Mouse (Mus musculus): ENCODE results near the gene Pip4p1. TPM values are rescaled to one million over a fixed set of nuclear protein-coding genes. Genes with fewer than 3 reads are reported as not detected.
"Not testable (repeated sequence)": the region's sequence is repeated elsewhere in the genome, so short reads cannot be mapped to it uniquely, and the experiment has no call there.

Gene Pip4p1
- total and polyA plus RNA-seq, 2 experiments, result 11.9 to 40.5 TPM

DNA sequence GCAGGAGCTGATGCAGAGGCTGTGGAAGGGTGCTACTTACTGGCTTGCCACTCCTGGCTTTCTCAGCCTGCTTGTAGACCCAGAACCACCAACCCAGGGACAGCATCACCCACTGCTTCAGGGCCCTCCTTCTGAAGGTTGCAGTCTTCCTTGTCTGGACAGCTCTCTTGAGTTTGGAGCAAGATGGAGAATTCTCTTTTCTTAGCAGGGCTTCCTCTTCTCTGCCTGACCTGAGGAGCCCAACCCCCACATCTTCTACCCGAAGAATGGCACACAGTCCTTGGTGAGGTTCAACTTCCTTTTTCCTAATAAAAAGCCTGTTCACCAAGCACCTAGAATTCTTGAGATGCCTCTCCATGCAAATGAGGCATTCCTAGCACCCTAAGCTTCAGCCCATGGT, 40.2 kb upstream of the Pip4p1 start:
- H3K4me1 ChIP-seq (ENCODE audit: control insufficient read depth, insufficient read depth, low read length), result no peaks in the 10 kb centered on the region
- DNase-seq (ENCODE audit: extremely low read depth, low read depth, low spot score), result no peak
- no peak overlapping the region for H3K4me3 ChIP-seq (ENCODE audit: insufficient read depth, low read depth, low read length)
- H3K27me3 ChIP-seq (ENCODE audit: control insufficient read depth, insufficient read depth, low read length), result no peaks in the 10 kb centered on the region
- 48% methylated on average over 1 of the region's 1 CpGs for WGBS
- H3K36me3 ChIP-seq (ENCODE audit: control insufficient read depth, insufficient read depth, low read length), result no peaks in the 10 kb centered on the region
- H3K79me2 ChIP-seq (ENCODE audit: control insufficient read depth, insufficient read depth, low read length), result no peaks in the 10 kb centered on the region
- TF ChIP-seq CTCF (IDR thresholded peaks at IDR 0.05; ENCODE audit: low read depth, low read length), result no peak
- TF ChIP-seq POLR2A (IDR thresholded peaks at IDR 0.05; ENCODE audit: extremely low read depth, insufficient read depth, low read length), result no peak
- no peak overlapping the region for H3K27ac ChIP-seq (replicated peaks; ENCODE audit: insufficient read depth, low read depth, low read length)
- no peak overlapping the region for H3K9ac ChIP-seq (ENCODE audit: low read depth, low read length)

DNA sequence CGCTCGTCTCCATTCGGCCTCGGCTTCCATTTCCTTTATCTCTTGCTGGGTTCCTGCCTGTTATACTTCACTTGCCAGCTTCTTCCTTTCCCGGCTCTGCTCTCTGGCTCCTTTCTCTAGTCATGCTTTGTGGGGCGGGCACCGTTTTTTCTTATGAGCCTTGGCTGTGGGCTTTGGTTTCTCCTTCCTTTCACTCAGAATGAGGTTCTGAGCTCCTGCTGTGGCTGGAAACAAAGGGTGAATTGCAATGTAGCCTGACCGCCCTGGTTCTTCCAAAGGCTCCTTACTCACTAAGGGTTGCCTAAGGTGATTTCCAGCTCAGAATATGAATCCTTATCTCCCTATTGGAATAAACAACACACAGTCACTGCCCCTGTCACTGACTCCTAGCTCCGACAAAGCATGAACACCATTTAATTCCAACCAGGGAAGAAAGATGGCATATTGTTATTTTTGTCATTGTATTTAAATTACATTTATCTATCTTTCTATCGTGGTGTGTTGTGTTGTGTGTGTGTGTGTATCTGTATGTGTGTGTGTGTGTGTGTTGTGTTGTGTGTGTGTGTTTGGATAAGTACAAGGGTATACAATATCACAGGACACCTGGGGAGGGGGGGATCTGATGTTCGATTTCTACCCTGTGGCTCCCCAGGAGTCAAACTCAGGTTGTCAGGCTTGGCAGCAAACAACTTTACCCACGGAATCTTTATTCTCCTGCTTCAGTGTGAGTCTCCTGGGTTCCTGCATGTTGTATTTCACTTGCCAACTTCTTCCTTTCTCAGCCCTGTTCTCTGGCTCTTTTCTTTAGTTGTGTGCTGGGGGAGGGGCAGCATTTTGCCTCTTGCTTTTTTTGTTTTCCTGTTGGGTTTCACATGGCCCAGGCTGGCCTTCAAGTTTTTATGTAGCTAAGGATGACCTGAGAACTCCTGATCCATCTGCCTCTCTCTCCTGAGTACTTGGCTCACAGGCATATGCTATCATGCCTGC, 39.2 kb upstream of the Pip4p1 start:
- no peaks in the 10 kb centered on the region for H3K36me3 ChIP-seq (ENCODE audit: control insufficient read depth, insufficient read depth, low read length)
- H3K4me3 ChIP-seq (ENCODE audit: insufficient read depth, low read depth, low read length), result no peak overlapping the region
- no peaks in the 10 kb centered on the region for H3K79me2 ChIP-seq (ENCODE audit: control insufficient read depth, insufficient read depth, low read length)
- WGBS, result 58% methylated on average over 12 of the region's 12 CpGs
- no peaks in the 10 kb centered on the region for H3K27me3 ChIP-seq (ENCODE audit: control insufficient read depth, insufficient read depth, low read length)
- no peaks in the 10 kb centered on the region for H3K4me1 ChIP-seq (ENCODE audit: control insufficient read depth, insufficient read depth, low read length)
- TF ChIP-seq CTCF (IDR thresholded peaks at IDR 0.05; ENCODE audit: low read depth, low read length) (no peak), POLR2A (IDR thresholded peaks at IDR 0.05; ENCODE audit: extremely low read depth, insufficient read depth, low read length) (no peak)
- H3K9ac ChIP-seq (ENCODE audit: low read depth, low read length), result no peak overlapping the region
- H3K27ac ChIP-seq (replicated peaks; ENCODE audit: insufficient read depth, low read depth, low read length), result peak overlapping the region; percentile 45
- DNase-seq (ENCODE audit: extremely low read depth, low read depth, low spot score), result no peak

DNA sequence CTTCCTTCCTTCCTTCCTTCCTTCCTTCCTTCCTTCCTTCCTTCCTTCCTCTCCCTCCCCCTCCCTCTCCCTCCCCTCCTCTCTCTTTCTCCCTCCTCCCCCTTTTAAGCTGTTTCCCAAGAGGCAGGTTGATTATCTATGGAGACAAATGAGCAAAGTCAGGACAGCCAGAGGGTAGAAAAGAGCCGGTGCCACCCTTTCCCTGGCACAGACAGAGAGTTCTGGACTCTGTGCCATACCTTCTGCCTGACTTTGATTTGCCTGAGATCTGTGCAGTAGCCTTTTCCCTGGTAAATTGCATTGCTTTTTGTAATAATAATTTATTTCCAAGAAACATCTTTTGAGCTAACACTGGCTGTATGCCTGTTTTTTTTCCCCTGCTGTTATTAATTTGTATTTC, 38.4 kb upstream of the Pip4p1 start:
- no peaks in the 10 kb centered on the region for H3K36me3 ChIP-seq (ENCODE audit: control insufficient read depth, insufficient read depth, low read length)
- no peak overlapping the region for H3K27ac ChIP-seq (replicated peaks; ENCODE audit: insufficient read depth, low read depth, low read length)
- no peaks in the 10 kb centered on the region for H3K79me2 ChIP-seq (ENCODE audit: control insufficient read depth, insufficient read depth, low read length)
- no peak overlapping the region for H3K4me3 ChIP-seq (ENCODE audit: insufficient read depth, low read depth, low read length)
- no peaks in the 10 kb centered on the region for H3K4me1 ChIP-seq (ENCODE audit: control insufficient read depth, insufficient read depth, low read length)
- H3K27me3 ChIP-seq (ENCODE audit: control insufficient read depth, insufficient read depth, low read length), result no peaks in the 10 kb centered on the region
- TF ChIP-seq POLR2A (IDR thresholded peaks at IDR 0.05; ENCODE audit: extremely low read depth, insufficient read depth, low read length), result no peak
- no peak for TF ChIP-seq CTCF (IDR thresholded peaks at IDR 0.05; ENCODE audit: low read depth, low read length)
- no peak for DNase-seq (ENCODE audit: extremely low read depth, low read depth, low spot score)
- 38% methylated on average over 1 of the region's 1 CpGs for WGBS
- no peak overlapping the region for H3K9ac ChIP-seq (ENCODE audit: low read depth, low read length)

DNA sequence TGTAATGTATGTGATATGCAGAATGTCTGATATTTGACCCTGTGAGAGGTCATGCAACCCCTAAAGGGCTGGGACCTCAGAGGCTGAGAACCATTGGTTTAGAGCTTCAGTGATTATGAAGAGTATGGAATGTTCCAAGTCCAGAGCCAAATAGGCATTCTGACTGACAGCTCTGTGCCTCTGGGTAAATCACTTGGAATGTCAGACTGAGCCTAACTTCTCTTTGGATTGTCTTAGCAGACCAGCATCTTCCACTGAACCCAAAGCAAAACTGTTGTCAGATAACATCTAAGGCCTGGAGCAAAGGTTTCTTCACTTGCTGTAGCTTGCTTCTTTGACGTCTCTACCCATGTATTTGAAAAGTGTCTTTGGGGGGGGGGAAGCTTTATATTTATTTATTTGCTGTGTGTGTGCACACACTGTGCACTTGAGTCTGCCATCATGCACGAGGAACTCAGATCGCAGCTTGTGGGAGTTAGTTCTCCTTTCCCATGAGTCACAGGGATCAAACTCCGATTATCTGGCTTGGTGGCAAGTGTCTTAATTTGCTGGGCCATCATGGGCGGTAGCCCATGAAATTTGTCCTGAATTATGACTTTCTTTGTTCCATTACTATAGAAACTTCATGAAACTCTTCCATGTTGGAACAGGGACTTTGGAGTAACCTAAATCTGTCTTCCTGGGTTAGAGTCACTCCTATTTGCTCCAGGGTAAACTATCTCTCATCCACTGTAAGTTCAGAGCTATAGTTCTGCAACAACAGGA, 37.7 kb upstream of the Pip4p1 start:
- H3K4me3 ChIP-seq (ENCODE audit: insufficient read depth, low read depth, low read length), result no peak overlapping the region
- 85% methylated on average over 5 of the region's 5 CpGs for WGBS
- no peak overlapping the region for H3K9ac ChIP-seq (ENCODE audit: low read depth, low read length)
- H3K27ac ChIP-seq (replicated peaks; ENCODE audit: insufficient read depth, low read depth, low read length), result no peak overlapping the region
- H3K27me3 ChIP-seq (ENCODE audit: control insufficient read depth, insufficient read depth, low read length), result no peaks in the 10 kb centered on the region
- DNase-seq (ENCODE audit: extremely low read depth, low read depth, low spot score), result no peak
- H3K36me3 ChIP-seq (ENCODE audit: control insufficient read depth, insufficient read depth, low read length), result no peaks in the 10 kb centered on the region
- TF ChIP-seq POLR2A (IDR thresholded peaks at IDR 0.05; ENCODE audit: extremely low read depth, insufficient read depth, low read length), result no peak
- TF ChIP-seq CTCF (IDR thresholded peaks at IDR 0.05; ENCODE audit: low read depth, low read length), result no peak
- H3K4me1 ChIP-seq (ENCODE audit: control insufficient read depth, insufficient read depth, low read length), result no peaks in the 10 kb centered on the region
- H3K79me2 ChIP-seq (ENCODE audit: control insufficient read depth, insufficient read depth, low read length), result no peaks in the 10 kb centered on the region

DNA sequence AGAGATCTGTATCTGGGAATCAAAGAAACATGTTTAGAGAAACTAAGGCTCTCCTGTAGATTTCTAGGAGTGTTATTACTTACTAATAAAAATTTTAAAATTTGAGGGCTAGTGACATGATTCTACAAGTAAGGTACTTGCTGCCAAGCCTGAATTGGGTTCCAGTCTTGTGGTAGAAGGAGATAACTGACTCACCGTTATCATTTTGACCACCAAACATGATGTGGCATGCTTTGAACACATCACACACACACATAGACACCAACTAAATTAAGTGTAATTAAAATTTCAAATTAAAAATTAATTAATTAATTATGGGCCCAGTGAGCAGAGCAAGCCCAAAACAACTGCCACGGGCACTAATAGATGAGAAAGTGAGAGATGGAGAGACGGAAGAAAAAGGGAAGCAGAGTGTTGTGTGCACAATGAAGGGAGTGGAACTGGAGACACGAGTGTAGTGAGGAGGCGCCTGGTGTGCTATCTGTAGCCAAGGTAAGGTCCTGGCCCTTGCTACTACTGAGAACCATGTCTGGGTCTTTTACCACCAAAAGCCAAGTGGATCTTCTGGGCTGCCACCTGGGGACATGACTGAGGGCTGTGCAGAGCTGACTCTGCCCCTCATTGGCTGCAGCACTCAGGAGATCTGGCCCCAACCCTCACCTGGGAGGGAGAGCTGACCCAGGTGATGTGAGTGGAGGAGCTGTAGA, 27.8 kb upstream of the Pip4p1 start:
- not testable (repeated sequence) for DNase-seq (ENCODE audit: extremely low read depth, low read depth, low spot score); H3K79me2 ChIP-seq (ENCODE audit: control insufficient read depth, insufficient read depth, low read length); H3K27ac ChIP-seq (replicated peaks; ENCODE audit: insufficient read depth, low read depth, low read length); H3K9ac ChIP-seq (ENCODE audit: low read depth, low read length); H3K27me3 ChIP-seq (ENCODE audit: control insufficient read depth, insufficient read depth, low read length); H3K4me1 ChIP-seq (ENCODE audit: control insufficient read depth, insufficient read depth, low read length); H3K4me3 ChIP-seq (ENCODE audit: insufficient read depth, low read depth, low read length); H3K36me3 ChIP-seq (ENCODE audit: control insufficient read depth, insufficient read depth, low read length)
- WGBS, result 97% methylated on average over 5 of the region's 5 CpGs

DNA sequence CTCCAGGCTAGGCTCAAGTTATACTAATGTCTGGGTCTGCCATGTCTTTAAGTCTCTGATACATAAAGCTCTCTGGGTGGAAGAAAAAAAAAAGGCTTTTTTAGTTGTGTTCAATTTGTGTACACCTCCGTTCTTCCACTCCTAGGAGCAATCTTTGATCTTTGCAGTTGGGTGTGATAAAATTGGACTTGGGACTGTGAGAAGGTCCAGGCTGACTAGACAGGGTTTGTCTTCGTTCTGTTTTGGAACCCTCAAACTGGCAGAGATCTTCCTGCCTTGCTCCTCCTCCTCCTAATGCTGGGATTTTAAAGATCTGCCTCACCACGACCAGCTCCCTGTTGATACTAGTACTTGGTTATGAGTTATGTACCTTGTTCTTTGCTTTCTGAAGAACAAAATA, 26.5 kb upstream of the Pip4p1 start:
- not testable (repeated sequence) for H3K4me1 ChIP-seq (ENCODE audit: control insufficient read depth, insufficient read depth, low read length); H3K36me3 ChIP-seq (ENCODE audit: control insufficient read depth, insufficient read depth, low read length); H3K4me3 ChIP-seq (ENCODE audit: insufficient read depth, low read depth, low read length); H3K79me2 ChIP-seq (ENCODE audit: control insufficient read depth, insufficient read depth, low read length); H3K9ac ChIP-seq (ENCODE audit: low read depth, low read length); H3K27me3 ChIP-seq (ENCODE audit: control insufficient read depth, insufficient read depth, low read length)
- peak; percentile 71 for DNase-seq (ENCODE audit: extremely low read depth, low read depth, low spot score)
- 14% methylated on average over 3 of the region's 3 CpGs for WGBS
- H3K27ac ChIP-seq (replicated peaks; ENCODE audit: insufficient read depth, low read depth, low read length), result peak overlapping the region; percentile 61

DNA sequence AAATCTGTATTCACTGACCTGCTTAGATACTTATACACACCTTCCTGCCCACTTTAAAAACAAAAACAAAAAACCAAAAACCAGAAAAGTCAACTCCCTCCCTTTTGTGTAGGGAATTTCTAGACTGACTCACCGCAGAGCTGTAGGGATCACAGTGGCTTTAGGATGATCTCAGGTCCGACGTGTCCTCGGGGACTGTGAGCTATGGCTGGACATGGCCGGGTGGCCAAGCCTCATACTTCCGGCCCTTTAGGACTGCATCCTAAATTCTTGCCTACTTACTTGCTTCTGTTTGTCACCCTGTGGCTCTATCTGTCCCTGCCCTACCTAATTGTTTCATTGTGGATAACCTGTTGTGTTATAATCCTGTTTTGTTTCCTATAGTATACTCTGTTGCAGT, 26.1 kb upstream of the Pip4p1 start:
- not testable (repeated sequence) for H3K27me3 ChIP-seq (ENCODE audit: control insufficient read depth, insufficient read depth, low read length); H3K9ac ChIP-seq (ENCODE audit: low read depth, low read length); H3K79me2 ChIP-seq (ENCODE audit: control insufficient read depth, insufficient read depth, low read length); H3K36me3 ChIP-seq (ENCODE audit: control insufficient read depth, insufficient read depth, low read length); DNase-seq (ENCODE audit: extremely low read depth, low read depth, low spot score); H3K4me1 ChIP-seq (ENCODE audit: control insufficient read depth, insufficient read depth, low read length)
- WGBS, result 89% methylated on average over 6 of the region's 6 CpGs
- peak overlapping the region; percentile 73 for H3K27ac ChIP-seq (replicated peaks; ENCODE audit: insufficient read depth, low read depth, low read length)
- peak overlapping the region; percentile 22; the same call in 1 of the 2 replicates for H3K4me3 ChIP-seq (ENCODE audit: insufficient read depth, low read depth, low read length)

DNA sequence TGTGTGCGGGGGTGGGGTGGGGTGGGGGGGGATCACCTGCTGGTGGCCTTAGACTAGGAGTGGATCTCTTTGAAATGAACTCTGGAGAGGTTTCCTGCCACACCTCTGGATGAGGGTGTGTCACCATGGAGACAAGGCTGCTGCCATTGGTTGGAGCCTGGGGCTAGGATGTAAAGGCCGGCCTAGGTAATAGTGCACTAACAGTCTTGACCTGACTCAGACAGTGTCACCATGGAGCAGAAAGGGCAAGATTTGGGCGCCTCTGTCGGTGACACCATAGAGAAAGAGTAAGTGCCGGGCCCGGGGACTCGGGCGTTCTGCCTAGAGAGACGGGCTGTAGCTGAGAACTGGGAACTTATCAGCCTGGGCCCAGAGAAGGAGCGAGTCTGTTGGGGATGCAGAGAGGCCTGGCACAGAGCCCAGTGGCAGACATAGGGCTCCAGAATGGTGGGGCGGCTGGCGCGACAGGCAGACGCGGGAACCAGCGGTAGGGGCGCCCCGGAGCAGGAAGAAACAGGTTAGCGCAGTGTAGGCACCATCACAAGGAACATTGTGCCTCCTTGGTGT, 25.4 kb upstream of the Pip4p1 start, which contains the start of gene Pnp2:
Gene Pnp2, plus strand, starts transcription at position 51 of the 567 bp plus-strand sequence.
- Histone ChIP-seq H3K9ac (ENCODE audit: low read depth, low read length) (peak within 1 kb of the TSS; percentile 18; the same call in 1 of the 2 replicates), H3K4me3 (ENCODE audit: insufficient read depth, low read depth, low read length) (peak within 1 kb of the TSS; percentile 22)

More for the DNA sequence above, 25.4 kb upstream of the Pip4p1 start, which contains the start of gene Pnp2:
- peak within 1 kb of the TSS; percentile 73 for H3K27ac ChIP-seq (replicated peaks; ENCODE audit: insufficient read depth, low read depth, low read length)
- H3K4me1 ChIP-seq (ENCODE audit: control insufficient read depth, insufficient read depth, low read length); H3K79me2 ChIP-seq (ENCODE audit: control insufficient read depth, insufficient read depth, low read length); H3K36me3 ChIP-seq (ENCODE audit: control insufficient read depth, insufficient read depth, low read length); H3K27me3 ChIP-seq (ENCODE audit: control insufficient read depth, insufficient read depth, low read length); DNase-seq (ENCODE audit: extremely low read depth, low read depth, low spot score): not testable (repeated sequence)
- WGBS, result 51% methylated on average over 19 of the region's 19 CpGs

All from liver, adult 2 months (tissue).